Mouse (Mus musculus) forebrain, embryonic 15.5 days (tissue): ENCODE measurements around the gene Fam205c. TPM values are rescaled to one million over a fixed set of nuclear protein-coding genes. Genes with fewer than 3 reads are reported as not detected.

Source experiments
- ATAC-seq: fragments of 200-750 bp; cut with Nextera tagmentation; replicated peaks from 2 replicates; pipeline ENCODE4 v1.8.0; 2017; ENCODE audit warnings: mild to moderate bottlenecking, moderate TSS enrichment, moderate library complexity
- H3K27ac ChIP-seq: fragments of 300-500 bp; sonication (generic); replicated peaks from 2 replicates; pipeline ENCODE4 v1.5.1; 2015; ENCODE audit warnings: mild to moderate bottlenecking, inconsistent platforms
- H3K27me3 ChIP-seq: fragments of 300-500 bp; sonication (generic); 2 replicates; pipeline ENCODE4 v1.6.1; 2015; ENCODE audit warnings: inconsistent platforms
- H3K36me3 ChIP-seq: fragments of 300-500 bp; sonication (generic); 2 replicates; pipeline ENCODE4 v1.6.1; 2015; ENCODE audit warnings: mild to moderate bottlenecking, inconsistent platforms
- H3K4me1 ChIP-seq: fragments of 300-500 bp; sonication (generic); 2 replicates; pipeline ENCODE4 v1.6.1; 2015; ENCODE audit warnings: inconsistent platforms
- H3K4me2 ChIP-seq: fragments of 300-500 bp; sonication (generic); replicated peaks from 2 replicates; pipeline ENCODE4 v1.6.1; 2015; ENCODE audit warnings: mild to moderate bottlenecking, inconsistent platforms
- H3K4me3 ChIP-seq: fragments of 300-500 bp; sonication (generic); 2 replicates; pipeline ENCODE4 v1.5.1; 2015; ENCODE audit warnings: mild to moderate bottlenecking, inconsistent platforms
- H3K9ac ChIP-seq: fragments of 300-500 bp; sonication (generic); replicated peaks from 2 replicates; pipeline ENCODE4 v1.6.1; 2015; ENCODE audit warnings: mild to moderate bottlenecking, inconsistent platforms
- H3K9me3 ChIP-seq: fragments of 300-500 bp; sonication (generic); 2 replicates; pipeline ENCODE4 v1.6.1; 2016; ENCODE audit warnings: inconsistent platforms
- WGBS: fragments of 180-500 bp; shearing (Covaris S2); methylation state at CpG from one replicate; pipeline ENCODE4 v1.1.7; 2015; ENCODE audit warnings: mixed read lengths; 5-methylcytosine and 5-hydroxymethylcytosine counted together
- polyA plus RNA-seq: library from polyadenylated mRNA; unstranded; fragments of >200 nt; fragmentation: Nextera tagmentation; extraction: Ambion mirVana; gene quantifications from 2 replicates; pipeline ENCODE4 v1.2.1, GENCODE M21; 2015

Fam205c gene
- polyA plus RNA-seq, 1 experiment from 2014 or later: 1.8 TPM

- Histone ChIP-seq H3K4me2 (no peak overlapping the region), H3K9me3 (no peaks in the 10 kb centered on the region), H3K27me3 (no peaks in the 10 kb centered on the region), H3K36me3 (no peaks in the 10 kb centered on the region), H3K4me3 (no peak overlapping the region), H3K9ac (no peak overlapping the region), H3K4me1 (no peaks in the 10 kb centered on the region), H3K27ac (no peak overlapping the region)
- 59% methylated on average over 1 of the region's 1 CpGs for WGBS
- no peak for ATAC-seq
Observed at GRCm38 (mm10) chr4:42903942-42904341, 29.9 kb upstream of the Fam205c start.

DNA sequence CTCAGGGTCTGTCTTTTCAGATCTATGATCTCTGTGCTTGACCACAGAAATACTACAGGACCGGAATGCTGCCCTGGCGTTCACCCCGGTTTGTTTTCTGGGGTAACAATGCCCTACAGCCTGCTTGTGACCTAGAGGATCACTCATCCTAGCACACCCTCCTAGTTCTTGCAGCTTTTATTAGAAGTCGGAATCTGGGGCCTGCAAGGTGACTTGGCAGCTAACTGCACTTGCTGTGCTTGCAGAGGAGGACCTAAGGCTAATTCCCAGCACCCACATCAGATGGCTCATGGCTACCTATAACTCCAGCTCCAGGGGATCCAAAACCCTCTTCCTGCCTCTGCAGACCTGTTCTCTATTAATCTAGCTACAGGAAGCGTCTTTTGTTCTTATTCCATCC, 28.7 kb upstream of the Fam205c start:
- no peak overlapping the region for H3K9ac ChIP-seq
- no peaks in the 10 kb centered on the region for H3K4me1 ChIP-seq
- H3K27ac ChIP-seq: no peak overlapping the region
- ATAC-seq: no peak
- H3K36me3 ChIP-seq: no peaks in the 10 kb centered on the region
- H3K4me2 ChIP-seq: no peak overlapping the region
- WGBS: 91% methylated on average over 5 of the region's 5 CpGs
- no peak overlapping the region for H3K4me3 ChIP-seq
- H3K27me3 ChIP-seq: no peaks in the 10 kb centered on the region
- H3K9me3 ChIP-seq: no peaks in the 10 kb centered on the region

- Histone ChIP-seq H3K9ac (no peak overlapping the region), H3K4me2 (no peak overlapping the region), H3K9me3 (no peaks in the 10 kb centered on the region), H3K4me3 (no peak overlapping the region), H3K4me1 (no peaks in the 10 kb centered on the region), H3K36me3 (no peaks in the 10 kb centered on the region), H3K27ac (no peak overlapping the region), H3K27me3 (no peaks in the 10 kb centered on the region)
- 67% methylated on average over 9 of the region's 9 CpGs for WGBS
- ATAC-seq: no peak
Observed at GRCm38 (mm10) chr4:42902174-42902573, 28.1 kb upstream of the Fam205c start.

DNA sequence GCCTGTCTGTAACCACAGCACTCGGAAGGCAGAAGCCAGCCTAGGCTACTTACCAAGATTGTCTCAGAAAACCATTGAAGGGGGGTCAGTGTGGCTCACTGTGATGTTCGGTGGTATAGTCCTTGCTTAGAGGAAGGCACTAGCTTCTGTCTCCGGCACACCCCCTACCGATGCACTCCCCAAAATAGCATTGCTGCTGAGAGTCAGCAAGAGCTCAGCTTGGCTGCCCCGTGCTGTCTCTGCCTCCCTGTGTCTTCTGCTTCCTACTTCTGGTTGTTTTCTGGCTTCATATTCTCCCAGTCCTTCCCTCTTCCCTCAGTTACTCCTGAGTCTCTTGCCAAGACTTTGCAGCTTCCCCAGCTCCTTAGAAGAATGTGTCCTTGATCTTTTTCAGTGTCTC, 26.8 kb upstream of the Fam205c start:
- Histone ChIP-seq H3K36me3 (no peaks in the 10 kb centered on the region), H3K27ac (no peak overlapping the region), H3K4me3 (no peak overlapping the region), H3K4me1 (no peaks in the 10 kb centered on the region), H3K4me2 (no peak overlapping the region), H3K27me3 (no peaks in the 10 kb centered on the region), H3K9ac (no peak overlapping the region), H3K9me3 (no peaks in the 10 kb centered on the region)
- WGBS: 67% methylated on average over 5 of the region's 5 CpGs
- no peak for ATAC-seq

DNA sequence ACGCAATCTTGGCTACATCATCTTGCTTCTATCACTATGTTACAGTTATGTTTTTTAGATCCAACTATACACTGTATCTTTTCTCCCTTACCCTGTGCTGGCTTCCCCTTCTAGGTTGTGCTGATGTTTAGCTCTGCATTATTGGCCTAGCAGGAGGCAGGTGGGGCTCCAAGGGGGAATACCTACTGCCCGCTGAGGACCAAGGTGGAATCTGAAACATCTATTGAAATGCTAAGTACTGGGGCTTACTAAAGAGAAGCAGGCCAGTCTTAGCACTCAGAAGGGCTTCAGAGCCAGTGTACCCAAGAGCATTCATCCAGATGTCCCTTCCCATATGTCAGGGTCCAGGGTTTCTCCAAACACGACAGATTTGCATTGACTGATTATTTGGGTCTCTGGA, 24.9 kb upstream of the Fam205c start:
- H3K9ac ChIP-seq: no peak overlapping the region
- H3K27ac ChIP-seq: no peak overlapping the region
- H3K4me1 ChIP-seq: peaks cover 10% of the 10 kb centered on the region
- no peak overlapping the region for H3K4me2 ChIP-seq
- WGBS: 39% methylated on average over 3 of the region's 3 CpGs
- no peak for ATAC-seq
- no peaks in the 10 kb centered on the region for H3K9me3 ChIP-seq
- no peak overlapping the region for H3K4me3 ChIP-seq
- H3K27me3 ChIP-seq: no peaks in the 10 kb centered on the region
- no peaks in the 10 kb centered on the region for H3K36me3 ChIP-seq

DNA sequence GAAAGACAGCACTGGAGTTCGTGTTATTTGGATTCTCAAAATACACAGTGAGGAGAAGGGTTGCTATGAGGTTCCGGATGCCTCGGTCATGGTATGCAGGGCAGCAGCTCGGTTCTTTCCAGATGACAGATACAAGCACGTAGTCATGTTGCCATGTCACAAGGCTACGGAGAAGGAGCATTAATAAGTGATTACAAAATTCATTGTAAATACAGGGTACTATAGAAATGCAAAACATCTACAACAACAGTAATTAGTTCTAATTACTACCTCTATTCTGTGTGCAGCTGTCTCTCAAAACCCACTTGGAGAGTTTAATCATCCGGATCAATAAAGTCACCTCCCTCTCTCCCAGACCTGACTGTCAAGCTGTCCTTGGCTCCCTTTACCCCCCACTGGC, 21.1 kb upstream of the Fam205c start:
- H3K9me3 ChIP-seq: no peaks in the 10 kb centered on the region
- no peak overlapping the region for H3K4me3 ChIP-seq
- no peaks in the 10 kb centered on the region for H3K36me3 ChIP-seq
- H3K27me3 ChIP-seq: no peaks in the 10 kb centered on the region
- H3K4me1 ChIP-seq: peaks cover 10% of the 10 kb centered on the region
- H3K27ac ChIP-seq: no peak overlapping the region
- H3K9ac ChIP-seq: no peak overlapping the region
- peak; percentile 51; the same call in 1 of the 2 replicates for ATAC-seq
- H3K4me2 ChIP-seq: no peak overlapping the region
- 22% methylated on average over 7 of the region's 7 CpGs for WGBS

DNA sequence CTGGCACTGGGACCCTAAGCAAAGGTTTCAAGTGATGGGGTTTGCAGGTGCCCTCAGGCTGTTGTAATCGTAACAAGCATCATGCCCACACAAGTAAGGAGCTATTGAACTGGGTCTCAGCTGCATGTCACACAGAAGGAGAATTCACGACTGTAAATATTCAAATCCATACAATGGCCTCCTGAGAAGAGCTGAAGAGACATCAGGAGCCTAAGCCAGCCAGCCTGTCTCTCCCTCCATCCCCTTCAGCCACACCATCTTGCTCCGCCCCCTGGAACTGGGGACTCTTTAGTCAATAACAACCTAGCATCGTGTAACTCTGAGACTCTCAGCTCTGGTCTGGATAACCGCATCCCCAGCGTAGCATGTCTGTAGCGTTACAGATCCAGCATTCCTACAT, 17.1 kb upstream of the Fam205c start:
- no peaks in the 10 kb centered on the region for H3K9me3 ChIP-seq
- H3K4me3 ChIP-seq: no peak overlapping the region
- WGBS: 72% methylated on average over 7 of the region's 7 CpGs
- no peaks in the 10 kb centered on the region for H3K36me3 ChIP-seq
- H3K9ac ChIP-seq: no peak overlapping the region
- no peaks in the 10 kb centered on the region for H3K27me3 ChIP-seq
- no peak overlapping the region for H3K4me2 ChIP-seq
- ATAC-seq: no peak
- no peak overlapping the region for H3K27ac ChIP-seq
- peaks cover 10% of the 10 kb centered on the region for H3K4me1 ChIP-seq

GRCm38 (mm10) chr4:42888806-42889205, 14.8 kb upstream of the Fam205c start:
- no peak overlapping the region for H3K27ac ChIP-seq
- H3K4me2 ChIP-seq: no peak overlapping the region
- no peaks in the 10 kb centered on the region for H3K9me3 ChIP-seq
- H3K36me3 ChIP-seq: no peaks in the 10 kb centered on the region
- H3K4me3 ChIP-seq: no peak overlapping the region
- no peaks in the 10 kb centered on the region for H3K4me1 ChIP-seq
- 92% methylated on average over 6 of the region's 6 CpGs for WGBS
- no peaks in the 10 kb centered on the region for H3K27me3 ChIP-seq
- no peak overlapping the region for H3K9ac ChIP-seq
- no peak for ATAC-seq

GRCm38 (mm10) chr4:42886926-42887325, 12.9 kb upstream of the Fam205c start:
- H3K9ac ChIP-seq: no peak overlapping the region
- H3K36me3 ChIP-seq: no peaks in the 10 kb centered on the region
- no peak overlapping the region for H3K4me3 ChIP-seq
- no peaks in the 10 kb centered on the region for H3K27me3 ChIP-seq
- H3K4me2 ChIP-seq: no peak overlapping the region
- no peak overlapping the region for H3K27ac ChIP-seq
- 88% methylated on average over 6 of the region's 6 CpGs for WGBS
- no peak for ATAC-seq
- no peaks in the 10 kb centered on the region for H3K4me1 ChIP-seq
- H3K9me3 ChIP-seq: no peaks in the 10 kb centered on the region

DNA sequence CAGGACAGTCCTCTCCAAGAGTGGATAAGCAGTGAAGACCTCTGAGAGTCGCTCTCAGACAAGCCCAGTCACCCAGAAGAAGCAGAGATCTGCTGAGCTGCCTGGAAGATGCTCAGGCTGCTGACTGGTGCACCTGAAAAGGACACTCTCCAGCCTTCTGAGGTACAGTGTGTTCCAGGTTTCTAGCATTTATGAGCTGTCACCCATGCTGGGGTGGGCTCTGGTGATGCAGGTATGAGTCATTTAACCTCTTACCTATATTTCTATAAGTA, 6.6 kb upstream of the Fam205c start:
- no peaks in the 10 kb centered on the region for H3K9me3 ChIP-seq
- no peak overlapping the region for H3K4me3 ChIP-seq
- H3K4me2 ChIP-seq: no peak overlapping the region
- H3K9ac ChIP-seq: no peak overlapping the region
- WGBS: 47% methylated on average over 1 of the region's 1 CpGs
- no peaks in the 10 kb centered on the region for H3K36me3 ChIP-seq
- no peaks in the 10 kb centered on the region for H3K27me3 ChIP-seq
- no peaks in the 10 kb centered on the region for H3K4me1 ChIP-seq
- H3K27ac ChIP-seq: no peak overlapping the region
- no peak for ATAC-seq

- no peaks in the 10 kb centered on the region for H3K27me3 ChIP-seq
- H3K27ac ChIP-seq: no peak overlapping the region
- no peak overlapping the region for H3K9ac ChIP-seq
- H3K4me2 ChIP-seq: no peak overlapping the region
- ATAC-seq: no peak
- 82% methylated on average over 16 of the region's 16 CpGs for WGBS
- H3K4me3 ChIP-seq: no peak overlapping the region
- H3K4me1 ChIP-seq: no peaks in the 10 kb centered on the region
- no peaks in the 10 kb centered on the region for H3K9me3 ChIP-seq
- H3K36me3 ChIP-seq: no peaks in the 10 kb centered on the region
Observed at GRCm38 (mm10) chr4:42879829-42880676, 6.0 kb upstream of the Fam205c start.

DNA sequence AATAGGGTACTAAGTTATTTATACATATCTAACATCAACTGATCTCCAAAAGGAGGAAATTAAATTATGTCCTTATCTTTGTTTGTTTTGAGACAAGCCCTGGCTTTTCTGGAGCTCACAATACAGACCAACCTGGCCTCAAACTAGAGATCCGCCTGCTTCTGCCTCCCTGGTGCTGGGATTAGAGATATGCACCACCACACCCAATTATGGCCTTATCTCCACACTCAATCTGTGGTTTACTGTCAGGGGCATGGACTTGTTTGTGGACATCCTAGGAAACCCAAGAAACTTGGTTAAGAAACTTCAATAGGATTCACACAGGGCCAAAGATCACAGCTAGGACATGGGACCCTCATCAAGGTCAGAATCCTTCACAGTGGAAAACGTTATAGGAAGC, 3.6 kb upstream of the Fam205c start:
- no peaks in the 10 kb centered on the region for H3K4me1 ChIP-seq

DNA sequence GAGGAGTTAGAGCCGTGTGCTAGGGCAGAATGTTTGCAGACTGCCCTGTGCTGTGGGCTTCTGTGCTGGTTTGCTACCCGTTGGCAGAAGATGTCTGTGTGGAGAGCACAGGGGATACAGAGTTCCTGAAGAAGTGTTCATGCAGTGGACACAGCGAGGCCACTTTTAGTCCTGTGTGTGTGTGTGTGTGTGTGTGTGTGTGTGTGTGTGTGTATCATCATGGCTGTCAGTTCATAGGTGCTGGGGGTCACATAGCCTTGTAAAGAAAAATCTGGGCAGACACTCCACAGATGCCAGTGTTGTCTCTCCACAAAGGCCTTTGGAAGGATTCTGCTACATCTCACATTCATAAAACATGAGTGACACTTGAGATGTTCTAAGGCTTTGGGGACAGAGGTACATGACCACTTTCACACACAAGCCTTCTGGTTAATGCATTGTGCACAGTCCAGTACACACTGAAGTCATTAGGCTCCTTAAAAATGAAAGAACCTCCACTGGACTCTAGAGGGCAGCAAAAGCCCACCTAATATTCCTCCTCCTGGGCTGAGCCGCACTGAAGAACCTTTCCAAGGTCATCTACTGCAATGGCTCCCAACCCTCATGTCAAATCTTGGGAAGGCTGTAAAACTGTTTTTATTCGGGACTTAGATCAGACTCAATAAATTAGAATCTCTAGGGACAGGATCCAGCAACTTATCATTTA, 2.7 kb upstream of the Fam205c start:
- Histone ChIP-seq H3K4me3 (no peak overlapping the region), H3K27ac (no peak overlapping the region), H3K9me3 (no peaks in the 10 kb centered on the region), H3K27me3 (no peaks in the 10 kb centered on the region), H3K4me2 (no peak overlapping the region), H3K36me3 (no peaks in the 10 kb centered on the region), H3K4me1 (no peaks in the 10 kb centered on the region), H3K9ac (no peak overlapping the region)
- peak; percentile 95 for ATAC-seq
- 34% methylated on average over 5 of the region's 5 CpGs for WGBS

More for the DNA sequence above, 3.6 kb upstream of the Fam205c start:
- Histone ChIP-seq H3K4me3 (no peak overlapping the region), H3K9me3 (no peaks in the 10 kb centered on the region), H3K4me2 (no peak overlapping the region), H3K27ac (no peak overlapping the region), H3K9ac (no peak overlapping the region), H3K36me3 (no peaks in the 10 kb centered on the region), H3K27me3 (no peaks in the 10 kb centered on the region)
- ATAC-seq: no peak
- WGBS: 88% methylated on average over 2 of the region's 2 CpGs
